Mouse (Mus musculus): Measurements from ENCODE around the gene Ngb.

The Ngb gene

GRCm38 (mm10) chr12:87102165-87102631 is at the start of gene Ngb:
Ngb (minus strand) TSS chr12:87102539.
- peak; percentile 11 for DNase-seq (ENCODE audit: low read depth, low spot score)

- peak; percentile 36 for DNase-seq (ENCODE audit: low read depth, low spot score)
Measured at GRCm38 (mm10) chr12:87149471-87149870, 47.1 kb upstream of the Ngb start.

GRCm38 (mm10) chr12:87148136-87148535 is 45.8 kb upstream of the Ngb start:
- DNase-seq (ENCODE audit: low read depth, low spot score) = peak; percentile 12

GRCm38 (mm10) chr12:87147395-87148089 is 45.2 kb upstream of the Ngb start, which contains the start of gene Pomt2:
Pomt2 (minus strand) TSS chr12:87147968.
- DNase-seq (ENCODE audit: low read depth, low spot score) = peak; percentile 97

GRCm38 (mm10) chr12:87146966-87147365 is 44.6 kb upstream of the Ngb start, which contains the start of gene Gstz1:
Gstz1 (plus strand) TSS chr12:87147165.
- peak; percentile 90 for DNase-seq (ENCODE audit: low read depth, low spot score)

- no peak for DNase-seq (ENCODE audit: low read depth, low spot score)
Measured at GRCm38 (mm10) chr12:87142156-87142555, 39.8 kb upstream of the Ngb start.

- no peak for DNase-seq (ENCODE audit: low read depth, low spot score)
Measured at GRCm38 (mm10) chr12:87138768-87139167, 36.4 kb upstream of the Ngb start.

- DNase-seq (ENCODE audit: low read depth, low spot score) = no peak
Measured at GRCm38 (mm10) chr12:87138342-87138701, 36.0 kb upstream of the Ngb start.

- no peak for DNase-seq (ENCODE audit: low read depth, low spot score)
Measured at GRCm38 (mm10) chr12:87137439-87138341, 35.4 kb upstream of the Ngb start.

GRCm38 (mm10) chr12:87132784-87133183 is 30.4 kb upstream of the Ngb start:
- DNase-seq (ENCODE audit: low read depth, low spot score) = no peak

- no peak for DNase-seq (ENCODE audit: low read depth, low spot score)
Measured at GRCm38 (mm10) chr12:87132210-87132609, 29.9 kb upstream of the Ngb start.

- DNase-seq (ENCODE audit: low read depth, low spot score) = peak; percentile 44
Measured at GRCm38 (mm10) chr12:87131619-87132018, 29.3 kb upstream of the Ngb start.

GRCm38 (mm10) chr12:87131181-87131580 is 28.8 kb upstream of the Ngb start:
- no peak for DNase-seq (ENCODE audit: low read depth, low spot score)

GRCm38 (mm10) chr12:87130224-87130623 is 27.9 kb upstream of the Ngb start:
- no peak for DNase-seq (ENCODE audit: low read depth, low spot score)

GRCm38 (mm10) chr12:87127256-87127655 is 24.9 kb upstream of the Ngb start:
- DNase-seq (ENCODE audit: low read depth, low spot score) = no peak

- no peak for DNase-seq (ENCODE audit: low read depth, low spot score)
Measured at GRCm38 (mm10) chr12:87121918-87122589, 19.7 kb upstream of the Ngb start.

- DNase-seq (ENCODE audit: low read depth, low spot score) = no peak
Measured at GRCm38 (mm10) chr12:87107357-87107977, 5.1 kb upstream of the Ngb start.

GRCm38 (mm10) chr12:87104796-87105195 is 2.5 kb upstream of the Ngb start:
- DNase-seq (ENCODE audit: low read depth, low spot score) = no peak

- no peak for DNase-seq (ENCODE audit: low read depth, low spot score)
Measured at GRCm38 (mm10) chr12:87103471-87103870, 1.1 kb upstream of the Ngb start.

GRCm38 (mm10) chr12:87100331-87100730 is 2.0 kb downstream of the Ngb start:
- no peak for DNase-seq (ENCODE audit: low read depth, low spot score)

- DNase-seq (ENCODE audit: low read depth, low spot score) = no peak
Measured at GRCm38 (mm10) chr12:87093671-87094070, 8.7 kb downstream of the Ngb start.

GRCm38 (mm10) chr12:87093249-87093648 is 9.1 kb downstream of the Ngb start:
- DNase-seq (ENCODE audit: low read depth, low spot score) = no peak

All from ES-CJ7 (cell line).